Mouse (Mus musculus): ENCODE measurements around the gene Gm38392. TPM values are rescaled to one million over a fixed set of nuclear protein-coding genes. Genes with fewer than 3 reads are reported as not detected.

The Gm38392 gene
- polyA plus RNA-seq, 1 experiment = not detected

DNA sequence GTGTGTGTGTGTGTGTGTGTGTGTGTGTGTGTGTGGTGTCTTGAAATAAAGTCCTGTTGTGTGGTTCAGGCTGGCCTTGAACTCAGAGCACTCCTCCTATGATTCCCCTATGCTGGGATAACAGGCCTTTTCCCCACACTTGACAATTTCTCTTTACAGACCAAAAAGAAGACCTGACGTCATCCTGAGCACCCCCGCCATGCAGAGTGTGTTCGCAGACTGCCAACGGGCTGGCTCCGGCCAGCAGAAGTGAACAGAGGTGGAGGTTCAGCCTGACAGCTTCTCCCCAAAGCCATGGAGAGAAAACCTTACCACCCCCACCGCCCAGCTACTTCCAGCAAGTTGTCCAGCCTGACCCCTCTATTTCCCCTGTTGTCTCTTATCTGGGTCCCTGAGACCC is 57.5 kb downstream of the Gm38392 start:
- no peaks in the 10 kb centered on the region for H3K4me1 ChIP-seq (ENCODE audit: control insufficient read depth, insufficient read depth, low read length)
- no peak overlapping the region for H3K27ac ChIP-seq (ENCODE audit: insufficient read depth, low read length)
- no peak overlapping the region for H3K4me3 ChIP-seq (ENCODE audit: insufficient read depth, low read length)
- TF ChIP-seq CTCF (IDR thresholded peaks at IDR 0.05; ENCODE audit: borderline replicate concordance, insufficient read depth, low read length) (no peak), POLR2A (IDR thresholded peaks at IDR 0.05; ENCODE audit: low read depth, low read length) (no peak)

DNA sequence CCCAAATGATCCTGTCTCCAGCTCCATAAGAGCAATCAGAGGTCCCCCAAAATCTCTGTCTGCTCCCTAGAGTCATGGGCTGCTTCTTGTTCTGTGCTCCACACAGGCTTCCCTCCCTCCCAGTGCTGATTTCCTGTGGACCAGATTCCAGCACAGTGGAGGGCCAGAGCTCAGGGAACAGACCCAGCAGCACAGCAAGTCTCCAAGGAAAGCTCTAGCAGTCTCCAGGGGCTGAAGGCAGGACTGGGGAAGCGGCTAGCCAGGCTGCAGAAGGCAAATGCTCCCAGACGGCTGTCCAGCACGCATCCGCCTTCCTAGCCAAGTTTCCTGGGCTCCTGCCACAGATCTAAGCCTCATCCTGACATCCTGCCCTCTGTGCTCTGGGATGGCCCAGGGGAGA is 58.1 kb downstream of the Gm38392 start:
- no peak overlapping the region for H3K27ac ChIP-seq (ENCODE audit: insufficient read depth, low read length)
- TF ChIP-seq CTCF (IDR thresholded peaks at IDR 0.05; ENCODE audit: borderline replicate concordance, insufficient read depth, low read length) (no peak), POLR2A (IDR thresholded peaks at IDR 0.05; ENCODE audit: low read depth, low read length) (no peak)
- no peaks in the 10 kb centered on the region for H3K4me1 ChIP-seq (ENCODE audit: control insufficient read depth, insufficient read depth, low read length)
- H3K4me3 ChIP-seq (ENCODE audit: insufficient read depth, low read length) = no peak overlapping the region

DNA sequence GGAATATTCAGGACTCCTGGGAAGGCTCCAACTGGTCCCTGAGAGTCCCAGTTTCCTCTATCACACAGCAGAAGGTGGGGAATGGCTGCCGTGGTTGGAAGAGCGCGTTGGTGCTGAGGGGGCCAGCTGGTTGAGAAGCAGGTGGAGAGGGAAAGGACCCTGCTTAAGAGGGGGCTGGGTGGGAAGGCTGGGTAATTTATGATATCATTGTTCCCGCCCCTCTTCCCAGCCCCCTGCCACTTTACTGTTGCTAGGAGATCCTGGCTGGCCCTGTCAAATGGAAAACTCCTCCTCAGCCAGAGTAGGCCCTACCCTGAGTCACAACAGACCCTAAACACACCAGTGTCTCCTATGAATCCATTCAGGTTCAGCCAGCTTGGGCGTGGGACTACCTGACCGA is 59.0 kb downstream of the Gm38392 start:
- TF ChIP-seq POLR2A (IDR thresholded peaks at IDR 0.05; ENCODE audit: low read depth, low read length) (no peak), CTCF (IDR thresholded peaks at IDR 0.05; ENCODE audit: borderline replicate concordance, insufficient read depth, low read length) (no peak)
- Histone ChIP-seq H3K4me1 (ENCODE audit: control insufficient read depth, insufficient read depth, low read length) (no peaks in the 10 kb centered on the region), H3K27ac (ENCODE audit: insufficient read depth, low read length) (no peak overlapping the region), H3K4me3 (ENCODE audit: insufficient read depth, low read length) (no peak overlapping the region)

DNA sequence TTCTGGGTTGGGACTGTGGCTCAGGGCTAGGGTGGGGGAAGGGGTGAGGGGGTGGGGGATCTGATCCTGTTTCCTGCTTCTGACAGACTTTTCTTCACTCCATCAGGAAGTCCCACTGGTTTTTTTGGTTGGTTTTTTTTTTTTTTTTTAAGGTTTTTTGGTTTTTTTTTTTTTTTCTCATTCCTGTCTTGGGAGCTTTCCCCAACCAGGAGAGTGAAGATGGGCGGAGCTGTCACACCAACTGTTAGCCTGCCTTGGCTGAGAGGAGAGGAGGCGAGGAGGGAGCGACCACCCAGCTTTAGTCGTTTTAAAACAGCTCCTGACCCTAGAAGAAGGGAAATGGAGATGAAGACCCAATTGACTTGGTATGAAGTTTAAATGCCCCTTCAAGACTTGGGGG is 59.8 kb downstream of the Gm38392 start:
- H3K4me1 ChIP-seq (ENCODE audit: control insufficient read depth, insufficient read depth, low read length) = no peaks in the 10 kb centered on the region
- no peak overlapping the region for H3K4me3 ChIP-seq (ENCODE audit: insufficient read depth, low read length)
- no peak overlapping the region for H3K27ac ChIP-seq (ENCODE audit: insufficient read depth, low read length)
- no peak for TF ChIP-seq POLR2A (IDR thresholded peaks at IDR 0.05; ENCODE audit: low read depth, low read length)
- TF ChIP-seq CTCF (IDR thresholded peaks at IDR 0.05; ENCODE audit: borderline replicate concordance, insufficient read depth, low read length) = no peak

DNA sequence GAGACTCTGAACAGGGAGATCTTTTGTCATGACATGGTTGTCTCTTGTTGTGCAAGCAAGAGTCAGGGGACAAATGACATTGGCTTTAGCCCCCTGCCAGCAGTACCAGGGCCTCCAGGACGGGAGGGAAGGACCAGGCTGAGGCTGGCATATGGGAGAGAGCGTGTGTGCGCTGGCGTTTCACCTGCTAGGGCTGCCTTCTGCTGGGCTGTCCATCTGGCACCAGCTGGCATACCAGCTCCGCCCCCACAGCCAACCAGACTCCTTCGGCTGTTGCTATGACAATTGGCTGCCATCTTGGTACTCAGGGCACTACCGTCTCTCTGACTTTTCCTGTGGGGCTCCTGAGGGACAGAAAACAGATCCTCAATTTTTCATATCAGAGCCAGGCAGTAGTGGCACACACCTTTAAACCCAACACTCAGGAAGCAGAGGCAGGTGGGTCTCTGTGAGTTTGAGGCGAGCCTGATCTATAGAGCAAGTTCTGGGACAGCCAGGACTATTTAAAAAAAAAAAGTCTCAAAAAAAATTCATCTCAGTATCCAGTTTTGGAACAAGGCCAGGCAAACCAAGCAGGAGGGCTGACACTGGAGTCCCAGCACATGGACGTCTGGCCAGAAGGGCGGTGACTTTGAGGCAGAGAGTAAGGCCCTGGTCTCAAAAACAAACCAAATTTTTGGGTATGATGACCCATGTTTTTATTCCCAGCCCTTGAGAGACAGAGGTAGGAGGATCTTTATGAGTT is 60.7 kb downstream of the Gm38392 start:
- H3K27ac ChIP-seq (ENCODE audit: insufficient read depth, low read length) = no peak overlapping the region
- no peaks in the 10 kb centered on the region for H3K4me1 ChIP-seq (ENCODE audit: control insufficient read depth, insufficient read depth, low read length)
- no peak overlapping the region for H3K4me3 ChIP-seq (ENCODE audit: insufficient read depth, low read length)
- TF ChIP-seq CTCF (IDR thresholded peaks at IDR 0.05; ENCODE audit: borderline replicate concordance, insufficient read depth, low read length) (no peak), POLR2A (IDR thresholded peaks at IDR 0.05; ENCODE audit: low read depth, low read length) (no peak)

DNA sequence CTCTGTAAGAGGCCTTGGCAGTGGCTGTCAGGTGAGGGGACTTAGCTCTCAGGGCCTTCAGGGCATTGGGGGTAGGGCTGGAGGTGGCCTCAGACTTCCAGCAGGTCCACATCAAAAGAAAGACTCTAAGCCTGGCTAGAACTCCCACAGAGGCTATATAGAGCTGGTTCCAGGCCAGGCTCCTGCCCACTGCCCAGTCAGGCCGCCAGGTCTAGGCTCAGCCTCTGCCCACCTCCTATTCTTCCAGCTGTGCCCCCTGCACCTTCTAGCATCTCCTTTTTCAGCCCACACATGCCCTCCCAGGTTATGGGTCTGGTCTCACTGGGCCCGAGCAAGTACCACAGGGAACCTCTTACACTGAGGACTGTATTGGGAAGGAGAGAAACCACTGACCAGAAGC is 62.1 kb downstream of the Gm38392 start:
- TF ChIP-seq POLR2A (IDR thresholded peaks at IDR 0.05; ENCODE audit: low read depth, low read length) (no peak), CTCF (IDR thresholded peaks at IDR 0.05; ENCODE audit: borderline replicate concordance, insufficient read depth, low read length) (no peak)
- Histone ChIP-seq H3K27ac (ENCODE audit: insufficient read depth, low read length) (no peak overlapping the region), H3K4me1 (ENCODE audit: control insufficient read depth, insufficient read depth, low read length) (no peaks in the 10 kb centered on the region)

DNA sequence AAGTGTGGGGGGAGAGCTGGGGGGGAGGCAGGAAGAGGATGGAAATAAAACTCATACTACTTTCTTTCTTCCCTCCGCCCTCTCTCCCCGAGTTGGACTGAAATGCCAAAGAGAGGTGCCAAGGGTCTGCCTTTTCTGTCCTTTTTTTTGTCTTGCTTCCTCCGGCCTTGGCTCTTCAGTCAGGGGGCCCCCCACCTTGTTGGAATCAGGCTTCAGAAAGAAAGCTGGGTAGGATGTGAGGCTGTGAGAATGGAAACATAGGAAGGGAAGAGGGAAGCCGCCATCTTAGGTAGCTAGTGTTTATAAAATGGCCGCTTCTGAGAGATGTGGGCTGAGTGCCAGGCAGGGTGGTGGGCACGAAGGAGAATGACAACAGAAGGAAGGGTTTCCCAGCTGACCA is 64.6 kb downstream of the Gm38392 start:
- Histone ChIP-seq H3K27ac (ENCODE audit: insufficient read depth, low read length) (no peak overlapping the region), H3K4me3 (ENCODE audit: insufficient read depth, low read length) (no peak overlapping the region), H3K4me1 (ENCODE audit: control insufficient read depth, insufficient read depth, low read length) (no peaks in the 10 kb centered on the region)
- TF ChIP-seq CTCF (IDR thresholded peaks at IDR 0.05; ENCODE audit: borderline replicate concordance, insufficient read depth, low read length) (no peak), POLR2A (IDR thresholded peaks at IDR 0.05; ENCODE audit: low read depth, low read length) (no peak)

More for the DNA sequence above, 62.1 kb downstream of the Gm38392 start:
- no peak overlapping the region for H3K4me3 ChIP-seq (ENCODE audit: insufficient read depth, low read length)

DNA sequence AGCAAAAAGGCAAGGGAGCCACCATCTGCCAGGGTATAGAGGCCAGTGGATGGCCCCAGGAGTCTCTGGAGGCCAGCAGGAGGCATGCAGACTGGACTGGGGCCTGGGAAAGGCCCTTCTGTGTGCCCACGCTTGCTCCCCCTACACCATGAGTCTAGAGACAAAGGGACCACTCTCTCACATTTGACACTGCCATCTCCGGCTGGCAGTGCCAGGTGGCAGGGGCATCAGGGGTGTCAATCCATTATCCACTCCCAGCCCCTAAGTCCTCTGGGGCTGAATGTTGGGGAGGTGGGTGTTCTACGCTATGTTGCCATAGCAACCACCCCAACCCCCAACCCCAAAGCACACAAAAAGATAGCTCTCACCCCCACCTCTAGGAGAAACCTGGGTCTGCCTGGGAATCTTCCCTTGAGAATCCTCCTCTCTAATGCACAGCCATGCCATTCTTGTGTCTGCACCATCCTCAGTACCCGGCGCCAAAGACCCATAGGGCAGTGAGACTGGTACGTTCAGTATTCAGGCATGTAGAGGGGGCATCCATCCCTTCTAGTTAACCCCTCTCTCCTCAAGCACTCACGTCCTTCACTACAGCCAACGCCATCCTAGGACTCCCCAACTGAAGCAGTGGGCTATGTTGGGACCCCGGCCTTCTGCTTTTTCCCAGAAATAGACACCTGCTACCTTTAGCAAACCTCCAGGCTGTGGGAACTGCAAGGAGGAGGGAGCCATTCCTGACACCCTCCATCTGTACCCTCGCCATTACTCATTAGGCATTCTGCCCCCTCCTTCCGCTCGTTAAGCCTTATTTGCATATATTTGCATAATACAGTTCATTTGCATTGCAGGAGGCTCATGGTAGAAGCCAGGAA is 65.3 kb downstream of the Gm38392 start:
- no peak overlapping the region for H3K27ac ChIP-seq (ENCODE audit: insufficient read depth, low read length)
- no peak for TF ChIP-seq CTCF (IDR thresholded peaks at IDR 0.05; ENCODE audit: borderline replicate concordance, insufficient read depth, low read length)
- TF ChIP-seq POLR2A (IDR thresholded peaks at IDR 0.05; ENCODE audit: low read depth, low read length) = no peak
- no peaks in the 10 kb centered on the region for H3K4me1 ChIP-seq (ENCODE audit: control insufficient read depth, insufficient read depth, low read length)
- H3K4me3 ChIP-seq (ENCODE audit: insufficient read depth, low read length) = no peak overlapping the region

DNA sequence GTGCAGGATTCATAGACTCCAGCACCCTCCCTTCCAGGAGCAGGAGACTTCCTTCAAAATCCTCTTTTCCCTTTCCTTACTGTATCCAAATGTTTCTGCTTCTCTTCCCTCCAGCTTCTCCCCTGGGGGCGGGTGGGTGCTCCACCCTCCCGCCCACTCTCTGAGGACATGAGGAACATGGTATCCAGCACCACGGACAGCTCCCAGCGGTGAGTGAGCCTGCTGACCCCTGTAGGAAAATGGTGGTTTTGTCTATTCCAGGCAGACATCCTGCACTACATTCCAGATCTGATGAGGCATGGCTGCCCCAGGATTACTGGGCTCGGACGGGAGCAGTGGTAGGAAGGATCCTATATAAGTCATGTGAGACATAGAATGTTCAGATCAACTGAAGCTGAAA is 66.2 kb downstream of the Gm38392 start:
- Histone ChIP-seq H3K4me3 (ENCODE audit: insufficient read depth, low read length) (no peak overlapping the region), H3K4me1 (ENCODE audit: control insufficient read depth, insufficient read depth, low read length) (no peaks in the 10 kb centered on the region), H3K27ac (ENCODE audit: insufficient read depth, low read length) (no peak overlapping the region)
- TF ChIP-seq POLR2A (IDR thresholded peaks at IDR 0.05; ENCODE audit: low read depth, low read length) (no peak), CTCF (IDR thresholded peaks at IDR 0.05; ENCODE audit: borderline replicate concordance, insufficient read depth, low read length) (peak; percentile 56; the same call in 1 of the 2 replicates)

DNA sequence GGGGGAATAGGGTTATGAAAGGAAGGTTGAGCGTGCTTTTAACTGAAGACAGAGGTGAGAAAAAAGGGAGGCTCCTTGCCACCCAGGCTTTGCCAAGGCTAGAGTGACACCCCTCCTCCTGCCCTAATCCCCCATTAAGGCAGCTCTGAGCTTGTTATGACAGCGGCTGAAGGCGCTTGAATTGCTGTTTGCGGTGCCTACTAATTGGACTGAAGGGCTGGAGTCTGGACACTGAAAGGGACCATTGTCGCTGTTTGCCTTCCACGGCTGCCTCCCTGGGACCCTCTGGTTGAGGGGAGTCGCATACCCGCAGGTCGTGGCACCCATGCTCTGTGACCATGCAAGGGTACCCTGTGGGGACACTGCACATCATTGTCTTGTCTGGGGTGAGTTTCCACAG is 67.1 kb downstream of the Gm38392 start:
- TF ChIP-seq CTCF (IDR thresholded peaks at IDR 0.05; ENCODE audit: borderline replicate concordance, insufficient read depth, low read length) (no peak), POLR2A (IDR thresholded peaks at IDR 0.05; ENCODE audit: low read depth, low read length) (no peak)
- Histone ChIP-seq H3K4me3 (ENCODE audit: insufficient read depth, low read length) (no peak overlapping the region), H3K4me1 (ENCODE audit: control insufficient read depth, insufficient read depth, low read length) (no peaks in the 10 kb centered on the region), H3K27ac (ENCODE audit: insufficient read depth, low read length) (no peak overlapping the region)
